Mouse (Mus musculus) kidney, embryonic 14.5 days (tissue): Measurements from ENCODE around the gene Heatr1. TPM values are rescaled to one million over a fixed set of nuclear protein-coding genes. Genes with fewer than 3 reads are reported as not detected.
A peak's percentile ranks its signal among the peaks of the same experiment; 100 is the strongest.

ENCODE experiments used
- ATAC-seq: fragments of 200-750 bp; cut with Nextera tagmentation; 2 replicates; pipeline ENCODE4 v1.8.0; 2017; ENCODE audit warnings: moderate number of reproducible peaks, mild to moderate bottlenecking, moderate TSS enrichment, moderate library complexity; ENCODE audit not compliant: low FRiP score, low TSS enrichment
- H3K27ac ChIP-seq: fragments of 300-500 bp; sonication (generic); 2 replicates; pipeline ENCODE4 v1.5.1; 2014; ENCODE audit warnings: low read depth, mild to moderate bottlenecking, low read length, moderate library complexity, mixed read lengths
- H3K27me3 ChIP-seq: fragments of 300-500 bp; sonication (generic); 2 replicates; pipeline ENCODE4 v1.6.1; 2014; ENCODE audit warnings: mild to moderate bottlenecking, low read length; ENCODE audit not compliant: control insufficient read depth, insufficient read depth
- H3K36me3 ChIP-seq: fragments of 300-500 bp; sonication (generic); 2 replicates; pipeline ENCODE4 v1.6.1; 2014; ENCODE audit warnings: low read length, mixed read lengths; ENCODE audit not compliant: control insufficient read depth, insufficient read depth
- H3K4me1 ChIP-seq: fragments of 300-500 bp; sonication (generic); 2 replicates; pipeline ENCODE4 v1.6.1; 2014; ENCODE audit warnings: low read length, mixed read lengths; ENCODE audit not compliant: control insufficient read depth, insufficient read depth
- H3K4me2 ChIP-seq: fragments of 300-500 bp; sonication (generic); replicated peaks from 2 replicates; pipeline ENCODE4 v1.6.1; 2014; ENCODE audit warnings: low read depth, mild to moderate bottlenecking, low read length
- H3K4me3 ChIP-seq: fragments of 300-500 bp; sonication (generic); 2 replicates; pipeline ENCODE4 v1.5.1; 2014; ENCODE audit warnings: mild to moderate bottlenecking, low read length
- H3K9ac ChIP-seq: fragments of 300-500 bp; sonication (generic); 2 replicates; pipeline ENCODE4 v1.6.1; 2014; ENCODE audit warnings: low read depth, mild to moderate bottlenecking, low read length, moderate library complexity
- H3K9me3 ChIP-seq: fragments of 300-500 bp; sonication (generic); 2 replicates; pipeline ENCODE4 v1.6.1; 2016; ENCODE audit warnings: low read length; ENCODE audit not compliant: control insufficient read depth
- WGBS: fragments of 180-500 bp; shearing (Covaris S2); extraction: QIAGEN DNeasy Blood & Tissue Kit; methylation state at CpG from one replicate; pipeline ENCODE4 v1.1.7; 2014; 5-methylcytosine and 5-hydroxymethylcytosine counted together
- polyA plus RNA-seq: library from polyadenylated mRNA; unstranded; fragments of >200 nt; fragmentation: Nextera tagmentation; extraction: Ambion mirVana; gene quantifications from 2 replicates; pipeline ENCODE4 v1.2.1, GENCODE M21; 2014

Gene Heatr1
- polyA plus RNA-seq, 1 experiment from 2014 or later: 37.2 TPM

DNA sequence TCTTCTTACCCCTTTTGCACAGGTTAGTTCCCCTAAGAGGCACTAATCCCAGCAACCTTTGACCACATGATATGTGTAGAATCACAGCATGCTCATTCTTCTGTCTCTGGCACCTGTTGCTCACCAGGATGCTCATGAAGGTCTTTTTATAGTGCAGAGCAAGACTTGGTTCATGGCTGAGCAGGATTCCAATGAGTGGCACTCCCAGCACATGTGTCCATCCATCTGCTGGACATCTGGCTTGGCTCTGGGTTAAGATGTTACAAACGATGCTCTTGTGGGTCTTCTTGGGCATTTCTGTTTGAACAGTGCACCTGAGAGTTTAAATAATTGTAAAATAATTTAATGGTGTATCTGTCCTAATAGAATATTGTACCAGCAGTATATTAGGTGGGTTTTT is 18.0 kb upstream of the Heatr1 start:
- Histone ChIP-seq H3K9me3 (no peaks in the 10 kb centered on the region), H3K4me1 (no peaks in the 10 kb centered on the region), H3K9ac (no peak overlapping the region), H3K4me3 (no peak overlapping the region), H3K4me2 (no peak overlapping the region), H3K27me3 (no peaks in the 10 kb centered on the region), H3K27ac (no peak overlapping the region), H3K36me3 (no peaks in the 10 kb centered on the region)
- no peak for ATAC-seq
- 70% methylated on average over 1 of the region's 1 CpGs for WGBS

DNA sequence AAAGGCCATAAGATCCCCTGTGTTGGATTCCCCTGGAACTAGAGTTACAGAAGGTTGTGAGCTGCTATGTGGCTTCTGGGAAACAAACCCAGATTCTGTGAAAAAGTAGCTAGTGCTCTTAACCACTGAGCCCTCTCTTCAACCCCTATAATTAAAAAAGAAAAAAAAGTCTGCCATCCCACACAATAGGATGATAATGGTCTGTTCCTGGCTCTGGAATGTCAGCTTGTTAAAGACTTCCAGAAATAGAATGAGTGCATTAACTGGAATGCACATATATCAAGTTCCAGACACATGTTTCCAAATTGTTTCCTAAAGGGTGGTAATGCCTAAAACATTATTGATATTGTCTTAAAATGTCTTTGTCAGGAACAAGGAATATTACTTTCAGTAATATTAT is 10.0 kb upstream of the Heatr1 start:
- no peaks in the 10 kb centered on the region for H3K4me1 ChIP-seq
- no peak for ATAC-seq
- no peak overlapping the region for H3K9ac ChIP-seq
- H3K27me3 ChIP-seq: no peaks in the 10 kb centered on the region
- no peak overlapping the region for H3K4me3 ChIP-seq
- no peak overlapping the region for H3K27ac ChIP-seq
- H3K9me3 ChIP-seq: no peaks in the 10 kb centered on the region
- H3K4me2 ChIP-seq: no peak overlapping the region
- H3K36me3 ChIP-seq: no peaks in the 10 kb centered on the region

DNA sequence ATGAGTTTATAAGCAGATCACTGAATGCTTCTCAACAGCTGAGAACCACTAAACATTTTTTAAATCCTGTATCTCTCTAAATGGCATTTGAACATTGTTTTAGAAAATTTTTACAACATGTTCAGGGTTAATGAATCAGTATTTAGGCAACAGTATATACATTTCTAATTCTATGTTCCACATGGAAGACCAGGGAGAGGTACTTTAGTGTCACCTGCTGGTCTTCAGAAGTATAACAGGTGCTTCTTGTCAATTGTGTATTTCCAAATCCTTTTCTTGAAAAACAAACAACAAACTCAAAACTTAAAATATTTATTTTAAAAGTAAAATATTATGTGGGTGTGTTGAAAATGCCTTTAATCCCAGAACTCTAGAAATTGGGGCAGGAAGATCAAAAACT is 8.5 kb upstream of the Heatr1 start:
- no peak overlapping the region for H3K27ac ChIP-seq
- no peak for ATAC-seq
- H3K9me3 ChIP-seq: no peaks in the 10 kb centered on the region
- H3K27me3 ChIP-seq: no peaks in the 10 kb centered on the region
- H3K9ac ChIP-seq: no peak overlapping the region
- no peaks in the 10 kb centered on the region for H3K4me1 ChIP-seq
- H3K36me3 ChIP-seq: no peaks in the 10 kb centered on the region
- no peak overlapping the region for H3K4me2 ChIP-seq
- H3K4me3 ChIP-seq: no peak overlapping the region

DNA sequence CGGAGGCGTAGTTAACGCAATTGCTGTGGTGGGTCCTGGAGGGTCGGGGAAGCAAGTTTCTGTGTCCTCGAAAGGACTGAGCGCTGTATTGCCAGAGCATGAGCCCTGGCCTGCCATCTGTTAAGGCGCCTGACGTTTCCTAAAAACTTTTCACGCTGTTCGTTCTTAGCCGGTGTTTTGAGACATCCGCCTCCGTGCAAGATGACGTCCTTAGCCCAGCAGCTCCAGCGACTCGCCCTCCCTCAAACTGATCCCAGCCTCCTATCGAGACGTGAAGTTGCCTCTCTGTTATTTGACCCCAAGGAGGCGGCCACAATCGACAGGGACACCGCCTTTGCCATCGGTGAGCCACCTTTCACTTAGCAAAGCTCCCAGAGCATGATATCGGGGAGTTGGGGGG is 744 bp downstream of the Heatr1 start:
- no peaks in the 10 kb centered on the region for H3K27me3 ChIP-seq

DNA sequence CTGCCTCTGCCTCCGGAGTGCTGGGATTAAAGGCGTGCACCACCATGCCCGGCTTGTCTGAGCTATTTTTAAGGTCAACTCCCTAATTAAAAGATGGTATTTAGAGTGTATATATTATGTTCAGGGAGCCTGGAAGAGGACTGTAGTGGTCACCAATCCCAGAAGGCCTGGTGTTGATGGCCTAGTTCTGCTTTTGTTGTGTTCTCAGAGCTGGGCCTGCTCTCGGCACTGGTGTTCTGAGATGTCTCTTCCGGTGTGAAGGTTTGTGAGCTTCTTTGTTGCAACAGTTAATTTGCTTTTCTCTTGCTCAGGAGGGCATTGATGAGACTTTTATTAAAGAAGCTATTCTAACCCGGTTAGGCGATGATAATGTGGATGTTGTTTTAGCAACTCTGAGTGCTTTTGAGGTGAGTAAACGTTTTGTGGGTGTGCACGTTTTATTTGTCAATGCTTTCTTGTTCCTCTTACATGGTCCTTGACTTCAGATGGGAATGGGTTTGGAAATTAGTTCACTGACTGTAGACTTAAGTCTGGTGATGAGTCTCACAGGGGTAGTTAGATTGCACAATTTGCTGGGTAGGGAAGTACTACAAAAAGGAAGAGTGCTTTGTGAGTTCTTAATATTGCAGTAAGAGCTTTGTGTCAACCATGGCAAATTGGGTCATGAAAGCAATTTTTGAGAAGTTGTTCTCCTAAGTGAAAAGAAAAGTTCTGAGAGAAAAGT is 13.7 kb downstream of the Heatr1 start:
- Histone ChIP-seq H3K9ac (no peak overlapping the region), H3K36me3 (peaks cover 71% of the 10 kb centered on the region)
- WGBS: 92% methylated on average over 9 of the region's 9 CpGs

More for the DNA sequence above, 744 bp downstream of the Heatr1 start:
- no peak overlapping the region for H3K27ac ChIP-seq
- ATAC-seq: peak; percentile 32
- no peaks in the 10 kb centered on the region for H3K9me3 ChIP-seq
- peaks cover 23% of the 10 kb centered on the region; the same call in 1 of the 2 replicates for H3K36me3 ChIP-seq
- WGBS: under 1% methylated on average over 23 of the region's 23 CpGs
- H3K9ac ChIP-seq: peak overlapping the region; percentile 62
- H3K4me1 ChIP-seq: peaks cover 7% of the 10 kb centered on the region
- peak overlapping the region; percentile 91 for H3K4me2 ChIP-seq
- H3K4me3 ChIP-seq: peak overlapping the region; percentile 91

GRCm38 (mm10) chr13:12412016-12412415 is 17.2 kb downstream of the Heatr1 start:
- Histone ChIP-seq H3K9ac (no peak overlapping the region), H3K36me3 (peaks cover 72% of the 10 kb centered on the region), H3K27ac (no peak overlapping the region), H3K4me1 (no peaks in the 10 kb centered on the region), H3K4me2 (no peak overlapping the region), H3K4me3 (no peak overlapping the region), H3K27me3 (no peaks in the 10 kb centered on the region), H3K9me3 (no peaks in the 10 kb centered on the region)
- no peak for ATAC-seq
- 86% methylated on average over 8 of the region's 8 CpGs for WGBS

More for the DNA sequence above, 13.7 kb downstream of the Heatr1 start:
- Histone ChIP-seq H3K9me3 (no peaks in the 10 kb centered on the region), H3K4me1 (no peaks in the 10 kb centered on the region), H3K4me2 (no peak overlapping the region), H3K27ac (no peak overlapping the region), H3K4me3 (no peak overlapping the region), H3K27me3 (no peaks in the 10 kb centered on the region)
- no peak for ATAC-seq

GRCm38 (mm10) chr13:12420596-12420995 is 25.8 kb downstream of the Heatr1 start:
- Histone ChIP-seq H3K9me3 (no peaks in the 10 kb centered on the region), H3K27me3 (no peaks in the 10 kb centered on the region), H3K9ac (no peak overlapping the region), H3K4me1 (no peaks in the 10 kb centered on the region), H3K36me3 (peaks cover 87% of the 10 kb centered on the region), H3K4me3 (no peak overlapping the region), H3K27ac (no peak overlapping the region), H3K4me2 (no peak overlapping the region)
- WGBS: 94% methylated on average over 9 of the region's 9 CpGs
- ATAC-seq: no peak

GRCm38 (mm10) chr13:12428556-12428955 is 33.7 kb downstream of the Heatr1 start:
- ATAC-seq: no peak
- no peaks in the 10 kb centered on the region for H3K27me3 ChIP-seq
- peaks cover 87% of the 10 kb centered on the region for H3K36me3 ChIP-seq
- H3K27ac ChIP-seq: no peak overlapping the region
- H3K4me3 ChIP-seq: no peak overlapping the region
- H3K9me3 ChIP-seq: no peaks in the 10 kb centered on the region
- H3K4me1 ChIP-seq: no peaks in the 10 kb centered on the region
- WGBS: 94% methylated on average over 13 of the region's 13 CpGs
- no peak overlapping the region for H3K9ac ChIP-seq
- no peak overlapping the region for H3K4me2 ChIP-seq

GRCm38 (mm10) chr13:12433843-12434242 is 39.0 kb downstream of the Heatr1 start:
- 85% methylated on average over 5 of the region's 5 CpGs for WGBS
- Histone ChIP-seq H3K4me1 (no peaks in the 10 kb centered on the region), H3K36me3 (peaks cover 85% of the 10 kb centered on the region)

More at GRCm38 (mm10) chr13:12433843-12434242, 39.0 kb downstream of the Heatr1 start:
- H3K27me3 ChIP-seq: no peaks in the 10 kb centered on the region
- H3K4me2 ChIP-seq: no peak overlapping the region
- no peaks in the 10 kb centered on the region for H3K9me3 ChIP-seq
- no peak overlapping the region for H3K9ac ChIP-seq
- ATAC-seq: no peak
- H3K4me3 ChIP-seq: no peak overlapping the region
- no peak overlapping the region for H3K27ac ChIP-seq
